Mouse (Mus musculus) intestine, embryonic 15.5 days (tissue): ENCODE measurements around the gene Gm21962. TPM values are rescaled to one million over a fixed set of nuclear protein-coding genes. Genes with fewer than 3 reads are reported as not detected.

ENCODE experiments used
- ATAC-seq: fragments of 200-750 bp; cut with Nextera tagmentation; 2 replicates; pipeline ENCODE4 v1.8.0; 2017; ENCODE audit warnings: moderate TSS enrichment, moderate library complexity
- H3K27ac ChIP-seq: fragments of 300-500 bp; sonication (generic); 2 replicates; pipeline ENCODE4 v1.5.1; 2015; ENCODE audit warnings: mild to moderate bottlenecking, inconsistent platforms
- H3K27me3 ChIP-seq: fragments of 300-500 bp; sonication (generic); replicated peaks from 2 replicates; pipeline ENCODE4 v1.6.1; 2015; ENCODE audit warnings: inconsistent platforms
- H3K36me3 ChIP-seq: fragments of 300-500 bp; sonication (generic); 2 replicates; pipeline ENCODE4 v1.6.1; 2015; ENCODE audit warnings: inconsistent platforms
- H3K4me1 ChIP-seq: fragments of 300-500 bp; sonication (generic); replicated peaks from 2 replicates; pipeline ENCODE4 v1.6.1; 2015; ENCODE audit warnings: inconsistent platforms
- H3K4me2 ChIP-seq: fragments of 300-500 bp; sonication (generic); replicated peaks from 2 replicates; pipeline ENCODE4 v1.6.1; 2015; ENCODE audit warnings: mild to moderate bottlenecking, inconsistent platforms
- H3K4me3 ChIP-seq: fragments of 300-500 bp; sonication (generic); replicated peaks from 2 replicates; pipeline ENCODE4 v1.5.1; 2015; ENCODE audit warnings: inconsistent platforms
- H3K9ac ChIP-seq: fragments of 300-500 bp; sonication (generic); 2 replicates; pipeline ENCODE4 v1.6.1; 2015; ENCODE audit warnings: inconsistent platforms
- H3K9me3 ChIP-seq: fragments of 300-500 bp; sonication (generic); 2 replicates; pipeline ENCODE4 v1.6.1; 2016; ENCODE audit warnings: inconsistent platforms
- WGBS: fragments of 180-500 bp; shearing (Covaris S2); methylation state at CpG from one replicate; pipeline ENCODE4 v1.1.7; 2015; 5-methylcytosine and 5-hydroxymethylcytosine counted together
- polyA plus RNA-seq: library from polyadenylated mRNA; unstranded; fragments of >200 nt; fragmentation: Nextera tagmentation; extraction: Ambion mirVana; gene quantifications from 2 replicates; pipeline ENCODE4 v1.2.1, GENCODE M21; 2015

The Gm21962 gene
- polyA plus RNA-seq, 1 experiment from 2014 or later: not detected

DNA sequence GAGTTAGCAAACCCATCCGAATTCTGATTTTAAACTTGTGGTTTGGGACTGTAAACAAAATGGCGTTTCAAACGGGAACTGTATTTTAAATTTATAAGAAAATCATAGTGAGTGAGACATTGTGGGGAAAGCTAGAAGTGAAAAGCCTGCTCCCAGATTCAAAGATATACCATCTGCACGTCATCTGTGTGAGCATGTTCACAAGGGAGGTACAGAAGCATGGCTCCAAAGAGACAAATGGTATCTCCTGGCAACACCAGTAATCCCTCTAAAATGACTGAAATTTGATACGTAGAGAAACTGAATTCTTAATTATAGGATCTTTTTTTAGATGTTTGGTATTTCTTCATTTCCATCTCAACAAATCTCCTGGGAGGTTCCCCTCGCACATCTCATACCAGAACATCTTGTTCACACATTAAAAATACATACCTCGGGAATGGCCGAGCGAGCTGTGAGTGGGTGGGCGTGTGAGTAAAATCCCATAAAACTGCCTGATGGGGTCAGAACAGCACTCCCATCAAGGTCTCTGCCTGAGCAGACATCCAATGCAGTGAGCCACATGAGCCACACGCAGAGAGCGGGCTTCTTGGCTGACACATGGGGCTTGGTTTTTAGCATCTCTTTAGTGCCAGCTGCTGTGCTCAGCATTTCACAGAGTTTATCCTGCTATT lies 23.8 kb upstream of the Gm21962 start:
- Histone ChIP-seq H3K27me3 (no peaks in the 10 kb centered on the region), H3K36me3 (no peaks in the 10 kb centered on the region), H3K4me3 (no peak overlapping the region), H3K4me1 (no peaks in the 10 kb centered on the region), H3K27ac (no peak overlapping the region), H3K4me2 (no peak overlapping the region), H3K9me3 (no peaks in the 10 kb centered on the region), H3K9ac (no peak overlapping the region)
- no peak for ATAC-seq
- 74% methylated on average over 12 of the region's 12 CpGs for WGBS

DNA sequence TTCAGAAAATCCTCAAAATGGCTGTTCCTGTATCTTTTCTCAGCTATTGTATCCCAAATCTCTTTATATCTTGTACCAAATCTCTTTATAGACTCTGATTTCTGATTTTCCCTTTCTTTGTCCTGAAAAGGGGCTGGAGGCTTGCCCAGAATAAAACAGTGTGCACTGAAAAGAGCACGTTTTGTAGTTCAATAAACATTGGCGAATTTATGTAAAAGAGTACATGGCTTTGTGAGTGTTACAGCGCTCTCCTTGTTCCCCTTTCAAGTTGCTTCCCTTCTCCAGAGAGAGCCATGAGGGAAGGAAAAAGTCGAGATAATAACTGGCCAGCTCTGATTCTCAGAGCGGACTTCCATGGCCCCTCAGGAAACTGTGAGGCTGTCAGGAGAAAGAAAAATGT lies 22.2 kb upstream of the Gm21962 start:
- Histone ChIP-seq H3K27me3 (no peaks in the 10 kb centered on the region), H3K36me3 (no peaks in the 10 kb centered on the region), H3K9me3 (no peaks in the 10 kb centered on the region), H3K4me1 (no peaks in the 10 kb centered on the region), H3K4me2 (no peak overlapping the region), H3K27ac (no peak overlapping the region), H3K4me3 (no peak overlapping the region), H3K9ac (no peak overlapping the region)
- ATAC-seq: no peak
- WGBS: 77% methylated on average over 5 of the region's 5 CpGs

DNA sequence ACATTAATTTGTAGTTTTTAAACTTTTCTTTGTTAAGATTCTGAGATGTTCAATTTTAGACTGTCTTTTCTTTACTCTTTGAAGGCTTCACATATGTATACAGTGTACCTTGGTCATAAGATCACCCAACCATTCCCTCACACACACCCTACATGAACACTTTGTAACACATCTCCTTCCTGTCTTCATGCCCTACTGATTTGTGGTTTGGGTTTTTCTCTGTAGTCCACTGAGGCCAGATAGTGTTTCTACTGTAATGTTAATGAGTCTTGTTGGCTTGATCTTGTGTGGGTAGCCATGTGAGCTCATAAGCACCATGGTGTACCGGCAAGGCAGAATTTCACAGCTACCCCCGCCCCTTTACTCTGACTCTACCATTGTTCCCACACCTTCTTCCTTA lies 18.5 kb upstream of the Gm21962 start:
- no peaks in the 10 kb centered on the region for H3K36me3 ChIP-seq
- no peak overlapping the region for H3K4me2 ChIP-seq
- no peak overlapping the region for H3K27ac ChIP-seq
- no peaks in the 10 kb centered on the region for H3K27me3 ChIP-seq
- H3K9ac ChIP-seq: no peak overlapping the region
- H3K4me3 ChIP-seq: no peak overlapping the region
- no peak for ATAC-seq
- WGBS: 85% methylated on average over 2 of the region's 2 CpGs
- no peaks in the 10 kb centered on the region for H3K9me3 ChIP-seq
- H3K4me1 ChIP-seq: no peaks in the 10 kb centered on the region

DNA sequence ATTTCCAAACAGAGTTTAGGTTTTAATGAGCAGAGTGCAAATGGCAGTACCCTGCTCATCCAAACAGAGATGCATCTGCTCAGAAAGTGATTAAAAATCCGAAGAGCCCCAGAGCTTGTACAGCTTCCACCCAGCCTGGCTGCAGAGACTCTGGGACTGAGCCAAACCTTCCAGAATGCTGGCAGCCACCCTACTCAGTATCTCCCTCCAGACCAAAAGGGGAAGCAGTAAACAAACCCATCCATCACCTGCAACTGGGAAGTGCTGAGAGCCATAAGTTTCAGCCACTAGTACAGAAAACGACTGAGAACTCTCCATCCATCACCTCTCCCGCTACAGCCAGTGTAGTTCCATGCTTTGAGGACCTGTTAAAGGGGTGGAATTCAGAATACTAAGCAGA lies 9.6 kb downstream of the Gm21962 start:
- Histone ChIP-seq H3K4me1 (0 out of 2 replicates have a peak, but pooled peaks cover 3% of the 10 kb centered on the region), H3K27ac (no peak overlapping the region), H3K36me3 (no peaks in the 10 kb centered on the region), H3K4me3 (no peak overlapping the region), H3K4me2 (no peak overlapping the region), H3K27me3 (no peaks in the 10 kb centered on the region), H3K9me3 (no peaks in the 10 kb centered on the region), H3K9ac (no peak overlapping the region)
- WGBS: 15% methylated on average over 3 of the region's 3 CpGs
- peak; percentile 86 for ATAC-seq

DNA sequence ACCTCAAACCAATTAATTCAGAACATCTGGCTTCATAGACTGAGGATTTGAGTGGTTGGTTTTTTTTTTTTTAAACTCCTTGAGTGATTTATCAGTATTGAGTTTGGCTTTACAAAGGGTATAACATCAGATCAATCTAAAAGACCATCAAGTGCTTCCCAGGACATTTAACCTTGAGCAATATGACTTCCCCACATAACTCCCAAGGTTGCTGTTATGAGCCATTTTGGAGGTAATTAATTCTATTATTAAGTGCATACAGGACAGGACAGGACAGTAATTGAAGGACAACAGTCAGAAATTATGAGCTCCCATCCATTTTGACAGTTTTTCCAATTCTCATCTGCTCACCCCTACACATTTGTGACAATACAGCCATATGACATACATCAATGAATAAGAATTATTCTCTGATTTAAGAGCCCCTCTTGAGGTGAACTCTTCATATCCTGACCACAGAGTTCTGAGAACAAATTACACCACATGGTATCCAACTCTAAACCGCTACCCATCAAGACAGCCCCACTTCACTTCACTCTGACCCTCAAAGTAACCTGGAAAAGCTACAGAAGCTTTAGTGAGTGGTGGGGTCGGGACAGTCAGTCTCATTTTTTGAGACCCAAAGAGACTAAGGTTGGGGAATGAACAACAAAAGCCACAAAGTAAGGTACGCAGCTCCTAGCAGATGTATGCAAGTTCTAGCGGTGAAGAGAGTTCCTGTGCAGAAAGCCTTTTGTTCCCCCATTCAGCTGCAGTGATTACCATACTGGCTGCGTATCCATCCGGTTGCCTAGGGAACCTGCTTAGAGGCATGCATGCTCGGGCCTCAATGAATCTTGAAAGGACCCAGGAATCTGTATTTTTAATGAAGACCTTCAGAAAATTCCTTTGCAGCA lies 11.8 kb downstream of the Gm21962 start:
- H3K4me3 ChIP-seq: no peak overlapping the region
- no peak overlapping the region for H3K4me2 ChIP-seq
- H3K27me3 ChIP-seq: no peaks in the 10 kb centered on the region
- ATAC-seq: no peak
- H3K36me3 ChIP-seq: no peaks in the 10 kb centered on the region
- H3K27ac ChIP-seq: no peak overlapping the region
- H3K9me3 ChIP-seq: no peaks in the 10 kb centered on the region
- no peak overlapping the region for H3K9ac ChIP-seq
- 0 out of 2 replicates have a peak, but pooled peaks cover 3% of the 10 kb centered on the region for H3K4me1 ChIP-seq
- 52% methylated on average over 7 of the region's 7 CpGs for WGBS

DNA sequence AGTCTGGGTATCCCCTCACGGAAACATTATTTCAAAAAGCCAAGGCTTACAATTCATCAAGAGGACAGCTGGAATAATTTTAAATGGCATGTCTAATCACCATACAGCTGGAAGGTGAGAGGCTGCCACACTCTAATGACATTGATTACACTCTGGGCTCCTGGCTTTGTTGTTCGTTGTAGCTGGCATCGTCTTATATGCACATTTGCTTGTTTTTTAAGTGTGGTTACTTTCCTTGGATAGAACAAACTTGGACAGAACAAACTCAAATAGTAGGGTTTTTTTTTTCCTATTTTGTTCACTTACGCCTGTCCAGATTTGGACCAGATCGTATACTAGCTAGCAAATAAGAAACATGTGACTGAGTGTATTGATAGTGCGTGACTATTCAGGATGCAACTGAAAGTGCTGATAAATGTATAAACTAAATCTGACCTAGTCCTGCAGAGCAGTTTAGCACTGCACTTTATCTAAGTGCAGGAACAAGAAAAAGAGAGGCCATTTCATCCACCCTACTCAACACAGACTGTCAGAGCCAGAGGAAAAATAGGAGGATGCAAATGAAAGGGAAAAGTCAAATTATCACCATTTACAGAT lies 12.6 kb downstream of the Gm21962 start:
- no peak overlapping the region for H3K4me2 ChIP-seq
- no peak for ATAC-seq
- 47% methylated on average over 6 of the region's 6 CpGs for WGBS
- no peak overlapping the region for H3K27ac ChIP-seq
- no peak overlapping the region for H3K9ac ChIP-seq
- H3K4me3 ChIP-seq: no peak overlapping the region
- H3K36me3 ChIP-seq: no peaks in the 10 kb centered on the region
- no peaks in the 10 kb centered on the region for H3K27me3 ChIP-seq
- H3K9me3 ChIP-seq: no peaks in the 10 kb centered on the region
- H3K4me1 ChIP-seq: 0 out of 2 replicates have a peak, but pooled peaks cover 3% of the 10 kb centered on the region

DNA sequence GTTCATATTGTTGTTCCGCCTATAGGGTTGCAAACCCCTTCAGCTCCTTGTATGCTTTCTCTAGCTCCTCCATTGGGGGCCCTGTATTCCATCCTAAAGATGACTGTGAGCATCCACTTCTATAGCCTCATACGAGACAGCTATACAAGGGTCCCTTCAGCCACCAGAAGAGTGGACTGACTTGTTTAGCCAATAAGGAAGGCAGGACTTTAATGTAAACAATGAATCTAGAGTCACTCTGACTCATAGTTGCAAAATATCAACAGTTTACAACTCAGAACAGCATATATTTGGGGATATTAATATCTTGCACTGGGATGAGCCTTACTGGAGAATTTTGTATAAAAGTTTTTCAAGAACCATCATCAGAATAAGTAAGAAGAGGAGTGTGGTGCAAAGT lies 15.6 kb downstream of the Gm21962 start:
- H3K4me1 ChIP-seq: 0 out of 2 replicates have a peak, but pooled peaks cover 3% of the 10 kb centered on the region
- H3K4me2 ChIP-seq: no peak overlapping the region
- no peak overlapping the region for H3K9ac ChIP-seq
- H3K4me3 ChIP-seq: no peak overlapping the region
- no peaks in the 10 kb centered on the region for H3K27me3 ChIP-seq
- no peaks in the 10 kb centered on the region for H3K36me3 ChIP-seq
- no peak overlapping the region for H3K27ac ChIP-seq
- H3K9me3 ChIP-seq: no peaks in the 10 kb centered on the region
- 78% methylated on average over 2 of the region's 2 CpGs for WGBS
- no peak for ATAC-seq

DNA sequence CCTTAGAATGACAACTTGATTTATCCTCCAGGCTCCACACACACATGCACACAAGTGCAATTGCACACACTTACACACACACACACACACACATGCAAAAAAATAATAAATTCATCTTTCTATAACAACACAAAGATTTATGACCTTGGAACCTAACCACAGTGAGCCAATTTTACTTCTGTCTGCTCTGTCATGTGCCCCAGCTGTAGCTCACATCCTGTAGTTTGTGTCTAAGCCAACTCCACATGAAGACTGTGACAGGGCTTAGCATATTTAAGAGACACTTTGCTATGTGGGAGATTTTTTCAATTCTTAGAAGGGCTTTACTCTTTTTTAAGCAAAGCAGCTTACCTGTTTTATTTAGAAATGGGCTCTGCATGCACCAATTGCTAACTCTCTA lies 20.2 kb downstream of the Gm21962 start:
- Histone ChIP-seq H3K9ac (no peak overlapping the region), H3K4me3 (no peak overlapping the region), H3K27me3 (no peaks in the 10 kb centered on the region), H3K36me3 (no peaks in the 10 kb centered on the region), H3K27ac (no peak overlapping the region), H3K4me1 (no peaks in the 10 kb centered on the region), H3K9me3 (no peaks in the 10 kb centered on the region), H3K4me2 (no peak overlapping the region)
- no peak for ATAC-seq

DNA sequence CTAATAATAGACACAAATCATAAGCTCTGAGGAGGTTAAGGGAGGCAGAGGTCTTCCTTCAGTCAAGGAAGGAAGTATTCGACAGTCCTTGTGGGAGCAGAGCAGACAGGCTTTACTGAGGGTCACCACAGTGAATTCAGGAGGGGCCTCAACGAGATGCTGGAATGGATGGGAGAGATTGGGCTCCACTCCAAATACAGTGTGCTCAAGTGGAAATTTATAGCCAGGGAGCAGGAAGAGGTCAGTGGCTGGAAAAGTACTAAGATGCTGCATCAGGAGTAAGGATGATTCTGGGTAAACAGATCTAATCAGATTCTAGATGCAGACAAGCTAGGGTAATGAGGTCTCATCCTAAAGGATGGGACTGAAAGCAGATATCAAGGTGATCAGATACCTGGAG lies 44.6 kb downstream of the Gm21962 start:
- whole genome bisulfite sequencing: 34% methylated on average over 2 of the region's 2 CpGs
- no peak for ATAC-seq
- Histone ChIP-seq H3K9ac (no peak overlapping the region), H3K27me3 (no peaks in the 10 kb centered on the region), H3K36me3 (no peaks in the 10 kb centered on the region), H3K27ac (no peak overlapping the region), H3K4me2 (no peak overlapping the region), H3K9me3 (no peaks in the 10 kb centered on the region), H3K4me3 (no peak overlapping the region), H3K4me1 (no peaks in the 10 kb centered on the region)

DNA sequence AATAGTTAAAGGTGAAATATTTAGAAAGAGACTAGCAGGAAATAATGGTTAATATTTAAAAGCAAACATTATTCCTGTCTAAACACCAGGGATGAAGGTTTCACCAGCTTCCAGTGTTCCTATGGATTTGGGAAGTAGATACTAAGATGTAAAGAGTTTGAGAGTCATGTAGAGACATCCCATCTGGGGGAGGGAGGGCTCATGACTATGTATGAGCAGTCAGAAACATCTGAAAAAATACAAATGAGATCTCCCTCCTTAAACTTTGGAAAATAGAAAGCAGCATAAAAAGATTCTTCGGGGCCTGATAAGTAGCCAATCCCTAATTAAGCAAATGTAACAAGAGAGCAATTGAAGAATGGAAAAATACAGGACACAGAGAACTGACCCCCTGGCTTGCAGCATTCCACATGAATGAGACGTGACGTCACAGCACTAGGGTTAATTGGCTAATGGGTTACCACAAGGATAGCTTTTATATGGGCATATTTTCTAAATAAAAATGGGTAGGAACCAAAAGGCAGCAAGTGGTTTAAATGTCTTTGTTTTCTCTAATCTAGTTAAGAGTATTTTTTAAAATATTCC lies 45.3 kb downstream of the Gm21962 start:
- ATAC-seq: no peak
- no peak overlapping the region for H3K4me2 ChIP-seq
- H3K27me3 ChIP-seq: no peaks in the 10 kb centered on the region
- no peak overlapping the region for H3K9ac ChIP-seq
- H3K36me3 ChIP-seq: no peaks in the 10 kb centered on the region
- H3K4me1 ChIP-seq: no peaks in the 10 kb centered on the region
- no peak overlapping the region for H3K27ac ChIP-seq
- H3K4me3 ChIP-seq: no peak overlapping the region
- WGBS: 69% methylated on average over 3 of the region's 3 CpGs
- H3K9me3 ChIP-seq: no peaks in the 10 kb centered on the region
